Mouse (Mus musculus) ES-CJ7 (cell line): ENCODE data around the gene Chrna1.

Experiments used
- DNase-seq: peaks from one replicate; pipeline ENCODE4 v3.0.0; 2011; ENCODE audit warnings: low read depth, low spot score

The Chrna1 gene

GRCm38 (mm10) chr2:73591246-73591645 lies 11.1 kb upstream of the Chrna1 start:
- no peak for DNase-seq

GRCm38 (mm10) chr2:73590106-73590505 lies 10.0 kb upstream of the Chrna1 start:
- DNase-seq = no peak

DNA sequence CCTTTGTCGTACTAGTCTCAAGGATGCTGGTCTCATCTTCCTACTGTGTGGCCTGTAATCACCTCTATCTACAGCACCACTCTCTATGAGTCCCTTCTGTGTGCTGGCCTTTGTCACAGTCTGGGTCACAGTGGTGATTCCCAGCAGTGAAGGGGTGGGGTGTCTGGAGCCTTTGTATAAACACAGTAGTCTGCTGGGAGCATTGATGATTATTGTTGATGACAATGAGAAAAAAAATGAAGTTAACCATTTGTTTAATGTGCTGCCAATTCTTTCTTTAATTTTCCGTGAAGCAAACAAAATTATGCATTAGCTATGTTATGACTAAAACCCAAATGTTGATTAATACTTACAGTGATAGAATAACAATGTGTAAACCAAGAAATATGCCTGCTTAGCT lies 8.8 kb upstream of the Chrna1 start:
- no peak for DNase-seq

DNA sequence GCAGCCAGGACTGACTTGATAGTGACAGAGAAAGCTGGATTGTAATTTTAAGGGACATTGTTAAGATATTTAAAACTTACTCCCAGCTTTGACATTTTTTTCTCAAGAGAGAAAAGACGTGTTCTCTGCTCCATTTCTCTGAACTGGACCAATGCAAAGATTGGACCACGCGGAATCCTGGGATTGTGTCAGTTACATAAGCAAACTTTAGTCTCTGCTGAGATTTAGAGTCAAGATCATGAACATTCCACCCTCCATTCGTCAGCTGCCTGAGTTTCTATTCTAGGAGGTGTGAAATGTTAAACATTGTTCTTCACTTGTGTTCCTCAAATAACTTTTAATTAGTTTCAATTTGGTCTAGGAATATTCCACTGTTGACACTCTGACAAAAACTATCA lies 7.0 kb upstream of the Chrna1 start:
- no peak for DNase-seq

DNA sequence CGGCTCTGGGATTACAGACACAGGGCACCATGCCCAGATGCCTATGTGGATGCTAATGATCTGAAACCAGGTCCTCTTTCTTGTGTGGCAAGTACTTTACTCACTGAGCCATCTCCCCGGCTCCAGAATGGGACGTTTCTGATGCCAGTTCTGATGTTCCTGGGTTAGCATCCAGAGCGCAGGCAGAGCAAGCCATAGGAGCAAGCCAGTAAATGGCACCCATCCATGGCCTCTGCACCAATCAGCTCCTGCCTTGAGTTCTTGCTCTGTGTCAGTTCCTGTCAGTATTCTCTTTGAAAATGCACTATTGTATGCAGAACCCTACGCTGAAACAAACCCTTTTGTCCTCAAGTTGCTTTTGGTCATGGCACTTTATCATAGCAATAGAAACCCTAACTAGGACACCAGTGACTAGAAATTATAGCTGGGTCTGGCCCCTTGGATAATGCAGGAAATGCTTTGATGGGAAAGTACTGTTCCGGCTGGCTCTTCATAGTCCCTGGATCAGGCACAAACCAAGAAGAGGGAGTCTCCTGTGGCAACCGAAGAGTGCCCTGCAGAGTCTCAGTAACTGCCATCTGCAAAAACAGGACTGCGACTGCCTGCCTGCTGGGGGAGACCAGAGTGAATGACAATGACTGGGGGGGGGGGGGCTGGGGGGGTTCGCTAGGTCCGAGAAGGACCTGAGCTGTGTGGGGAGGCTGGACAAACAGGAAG lies 6.4 kb upstream of the Chrna1 start:
- no peak for DNase-seq

GRCm38 (mm10) chr2:73585347-73585831 lies 5.3 kb upstream of the Chrna1 start:
- peak; percentile 40 for DNase-seq

- peak; percentile 61 for DNase-seq
Observed at GRCm38 (mm10) chr2:73584645-73585346, 4.7 kb upstream of the Chrna1 start.

GRCm38 (mm10) chr2:73580720-73581119 lies 582 bp upstream of the Chrna1 start:
- DNase-seq = no peak

DNA sequence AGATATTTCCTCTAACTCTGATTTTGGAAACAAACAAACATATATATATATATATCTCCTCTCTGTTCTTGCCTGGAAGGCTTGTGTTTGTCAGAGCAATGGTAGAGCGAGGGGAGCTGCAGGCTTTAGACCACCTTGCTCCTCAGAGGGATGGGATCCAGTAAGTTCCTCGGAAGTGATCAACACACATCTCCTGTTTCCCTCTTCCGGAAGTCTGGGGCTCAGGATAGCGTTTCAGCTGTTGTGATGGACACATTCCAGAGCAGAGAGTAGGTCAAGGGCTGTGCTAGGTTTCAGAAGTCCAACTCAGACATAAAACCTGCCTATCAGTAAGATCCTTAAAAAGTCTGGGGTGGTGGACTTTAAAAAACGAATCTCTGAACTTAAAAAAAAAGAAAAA lies 970 bp downstream of the Chrna1 start:
- DNase-seq = no peak

DNA sequence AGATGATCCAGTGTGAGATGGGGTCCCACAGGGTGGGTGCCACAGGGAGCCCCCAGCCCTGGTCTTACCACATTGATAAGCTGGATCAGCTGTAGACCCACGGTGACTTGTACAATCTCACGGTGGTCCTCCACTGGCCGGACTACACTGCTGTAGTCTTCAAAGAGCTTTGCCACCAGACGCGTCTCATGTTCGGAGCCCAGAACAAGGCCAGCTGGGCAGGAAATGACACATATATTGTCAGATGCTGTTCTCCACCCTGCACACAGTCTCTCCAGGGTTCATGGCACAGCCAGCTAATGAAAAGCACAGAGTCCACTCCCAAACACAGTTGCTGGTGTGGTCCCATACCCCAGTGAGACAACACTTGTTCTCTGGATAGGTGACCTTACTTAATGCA lies 5.7 kb downstream of the Chrna1 start:
- no peak for DNase-seq

- DNase-seq = no peak
Observed at GRCm38 (mm10) chr2:73573556-73573955, 6.6 kb downstream of the Chrna1 start.

- DNase-seq = peak; percentile 96
Observed at GRCm38 (mm10) chr2:73572539-73573372, 7.4 kb downstream of the Chrna1 start.

GRCm38 (mm10) chr2:73571901-73572300 lies 8.2 kb downstream of the Chrna1 start:
- no peak for DNase-seq

GRCm38 (mm10) chr2:73571304-73571703 lies 8.8 kb downstream of the Chrna1 start:
- no peak for DNase-seq

GRCm38 (mm10) chr2:73566989-73567605 lies 13.0 kb downstream of the Chrna1 start:
- DNase-seq = peak; percentile 73

DNA sequence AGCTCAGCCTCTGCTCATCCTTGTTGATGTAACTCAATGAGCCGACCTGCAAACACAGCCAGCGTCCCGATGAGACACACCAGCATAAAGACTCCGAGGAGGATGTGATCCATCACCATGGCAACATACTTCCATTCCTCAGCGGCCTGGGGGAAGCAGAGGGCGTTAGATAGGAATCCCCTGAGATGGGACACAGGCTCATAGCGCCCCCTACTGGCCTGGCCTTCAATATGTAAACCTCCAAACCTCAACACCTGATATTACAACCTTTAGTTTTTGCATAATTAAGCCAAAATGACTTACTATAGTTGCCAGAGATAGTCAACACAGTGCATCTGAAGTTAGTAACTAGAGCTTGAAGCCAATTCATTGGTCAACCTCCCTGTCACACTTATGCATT lies 14.0 kb downstream of the Chrna1 start:
- DNase-seq = peak; percentile 87

GRCm38 (mm10) chr2:73563690-73564089 lies 16.4 kb downstream of the Chrna1 start:
- DNase-seq = no peak

GRCm38 (mm10) chr2:73562656-73563055 lies 17.5 kb downstream of the Chrna1 start:
- DNase-seq = no peak

GRCm38 (mm10) chr2:73561665-73562063 lies 18.5 kb downstream of the Chrna1 start:
- peak; percentile 86 for DNase-seq

GRCm38 (mm10) chr2:73560899-73561664 lies 19.1 kb downstream of the Chrna1 start:
- DNase-seq = peak; percentile 76

DNA sequence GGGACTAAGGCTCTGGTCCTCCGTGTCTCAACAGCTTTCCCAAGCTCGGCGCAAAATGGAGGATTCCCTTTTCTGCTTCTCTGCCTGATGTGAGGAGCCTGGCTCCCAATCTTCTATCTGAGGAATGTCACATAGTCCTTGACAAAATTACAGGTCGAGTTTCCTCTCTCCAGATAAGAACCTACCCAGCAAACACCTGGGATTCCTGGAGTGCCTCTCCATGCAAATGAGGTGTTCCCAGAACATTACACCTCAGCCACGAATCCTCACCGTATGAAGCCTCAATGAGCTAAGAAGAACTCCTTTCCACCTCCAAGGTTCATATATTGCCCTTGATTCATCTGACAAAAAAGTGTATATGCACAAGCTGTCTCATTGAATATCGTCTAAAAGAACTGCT lies 19.7 kb downstream of the Chrna1 start:
- peak; percentile 43 for DNase-seq
